Mouse (Mus musculus) spleen, adult 2 months (tissue): ENCODE measurements around the gene Asic2.

Experiments
- CTCF ChIP-seq: fragments of 200-500 bp; IDR thresholded peaks from 2 replicates; pipeline ENCODE4 v1.5.1; 2011; ENCODE audit warnings: mild to moderate bottlenecking, inconsistent platforms; ENCODE audit not compliant: insufficient read depth, insufficient read length, insufficient replicate concordance; ENCODE audit errors: extremely low read depth
- POLR2A ChIP-seq: fragments of 200-500 bp; IDR thresholded peaks from 2 replicates; pipeline ENCODE4 v1.6.1; 2011; ENCODE audit warnings: low read depth, low read length, inconsistent platforms

DNA sequence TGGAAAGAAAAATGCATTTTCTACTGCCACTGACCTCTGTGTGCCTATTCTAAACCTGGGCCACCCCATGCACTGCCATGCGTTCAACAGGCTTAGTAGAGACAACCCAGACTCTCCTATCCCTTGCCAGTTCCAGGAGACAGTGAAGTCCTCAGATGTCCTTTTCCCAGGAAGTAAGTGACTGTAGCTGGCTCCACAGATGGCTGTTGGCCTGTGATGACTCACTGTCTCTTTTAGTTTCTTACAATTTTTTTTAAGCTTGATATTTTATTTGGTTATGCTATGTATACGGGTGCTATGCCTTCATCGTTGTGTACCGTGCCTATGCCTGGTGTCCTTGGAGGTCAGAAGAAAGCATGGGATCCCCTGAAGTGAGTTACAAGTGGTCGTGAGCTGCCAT, 370.7 kb downstream of the Asic2 start:
- TF ChIP-seq POLR2A: no peak
- TF ChIP-seq CTCF: no peak
